ENCODE assay signal across 10 mouse cellular contexts in genomic region chr2:58137676-58138075, GRCm38 (mm10). TPM values are rescaled to one million over a fixed set of nuclear protein-coding genes. Genes with fewer than 3 reads are reported as not detected.
DNase-seq lines count a peak whose midpoint lies in the region; ATAC-seq lines count a peak whose summit lies in the region.
"Had no signal": no experiment of that assay in that cellular context is flagged by ENCODE, and none has a peak within 500 bp of the region (broad histone marks: within the 10 kb centered on the region; RNA-seq: fewer than 3 reads in every experiment).

No protein-coding gene starts in this region.

- intact Hi-C loops in left cerebral cortex, postnatal 4 days (cut with DNase I): no loop called here
- intact Hi-C loops in left cerebral cortex, postnatal 10 days (cut with DNase I): no loop called here

- no peak overlapping the region for H3K4me2 ChIP-seq in forebrain, embryonic 14.5 days (ENCODE audit: low read length)
- H3K4me2 ChIP-seq: heart, embryonic 15.5 days; intestine, embryonic 15.5 days had no signal

- ATAC-seq in inflammation-experienced regulatory T-cells, adult 6 months: peak; percentile 74
- no peak for ATAC-seq in forebrain, embryonic 14.5 days
- ATAC-seq: intestine, embryonic 15.5 days had no signal

- no peak overlapping the region for H3K4me3 ChIP-seq in forebrain, embryonic 14.5 days (ENCODE audit: low read depth, low read length)
- H3K4me3 ChIP-seq: heart, embryonic 15.5 days; intestine, embryonic 15.5 days had no signal

- H3K27me3 ChIP-seq in forebrain, embryonic 14.5 days (replicated peaks; ENCODE audit: control insufficient read depth, insufficient read depth, low read length): no peaks in the 10 kb centered on the region
- H3K27me3 ChIP-seq: heart, embryonic 15.5 days; intestine, embryonic 15.5 days had no signal

- H3K36me3 ChIP-seq in forebrain, embryonic 14.5 days (ENCODE audit: control insufficient read depth, insufficient read depth, low read length): no peaks in the 10 kb centered on the region
- H3K36me3 ChIP-seq: heart, embryonic 15.5 days; intestine, embryonic 15.5 days had no signal

- WGBS in forebrain, embryonic 14.5 days: 91% methylated on average over 7 of the region's 7 CpGs

- no peaks in the 10 kb centered on the region for H3K4me1 ChIP-seq in forebrain, embryonic 14.5 days (ENCODE audit: control insufficient read depth, insufficient read depth, low read length)
- H3K4me1 ChIP-seq: heart, embryonic 15.5 days; intestine, embryonic 15.5 days had no signal

- H3K9ac ChIP-seq in forebrain, embryonic 14.5 days (ENCODE audit: low read length): no peak overlapping the region
- H3K9ac ChIP-seq: heart, embryonic 15.5 days; intestine, embryonic 15.5 days had no signal

- H3K27ac ChIP-seq in forebrain, embryonic 14.5 days (ENCODE audit: low read depth, low read length): no peak overlapping the region
- H3K27ac ChIP-seq: heart, embryonic 15.5 days; intestine, embryonic 15.5 days had no signal

- peak; percentile 67 for DNase-seq in lung, postnatal 36 days
- no peak for DNase-seq in lung, postnatal 10 days
- peak; percentile 78 to 81 for DNase-seq in natural killer cell, adult 2 months (ENCODE audit: low spot score in 2 of 2)
- no peak for DNase-seq in adrenal gland, adult 18-20 months (ENCODE audit: low spot score in 2 of 2)
- DNase-seq in left cerebral cortex, postnatal 4 days: no peak
- no peak for DNase-seq in forebrain, embryonic 14.5 days (ENCODE audit: low spot score)
- DNase-seq in left cerebral cortex, postnatal 10 days (ENCODE audit: extremely low spot score in 1 of 2, low spot score in 2 of 2): no peak

- no peaks in the 10 kb centered on the region for H3K9me3 ChIP-seq in forebrain, embryonic 14.5 days (replicated peaks; ENCODE audit: control insufficient read depth, low read length)
- H3K9me3 ChIP-seq: heart, embryonic 15.5 days; intestine, embryonic 15.5 days had no signal

RNA-seq across cellular contexts. Expression of gene Cytip, which starts 57.7 kb away (rescaled TPM):
- 100 to 1,000 TPM; 325 to 394 (median 384) TPM for polyA plus RNA-seq in inflammation-experienced regulatory T-cells, adult 6 months (2017; shearing (Covaris generic))
- total RNA-seq in adrenal gland, adult 18-20 months (2021): 10 to 100 TPM; 13.8 to 21.8 TPM
- under 1 TPM; 0.64 to 0.91 TPM for total RNA-seq in left cerebral cortex, postnatal 4 days (2021)
- 0.23 TPM in 1 of 2 replicates, not detected in the other for polyA plus RNA-seq in forebrain, embryonic 14.5 days (2014; fragmentation: Nextera tagmentation; extraction: Ambion mirVana)
- total RNA-seq in left cerebral cortex, postnatal 10 days (2021): under 1 TPM; 0.09 to 0.20 TPM

Comparison
In these comparisons a context has a peak if more than half of its experiments do, and no peak if none do; other contexts are left out.
1. DNase-seq: peak in lung, postnatal 36 days (single experiment) and natural killer cell, adult 2 months (2 of 2); none in lung, postnatal 10 days (single experiment), adrenal gland, adult 18-20 months (0 of 2), left cerebral cortex, postnatal 4 days (single experiment), forebrain, embryonic 14.5 days (single experiment) and left cerebral cortex, postnatal 10 days (0 of 2).
2. RNA of gene Cytip, which starts 57.7 kb away (total RNA-seq): 13.8 to 21.8 TPM in adrenal gland, adult 18-20 months; 0.64 to 0.91 TPM in left cerebral cortex, postnatal 4 days and 0.09 to 0.20 TPM in left cerebral cortex, postnatal 10 days; every median in the first group is over 4 times any median in the second.